Mouse (Mus musculus) CH12.LX (cell line): Measurements from ENCODE around the gene Matk. TPM values are rescaled to one million over a fixed set of nuclear protein-coding genes. Genes with fewer than 3 reads are reported as not detected.

Experiments
- DNase-seq: peaks from one replicate; pipeline ENCODE4 v3.0.0-alpha.2; 2013; ENCODE audit errors: extremely low read depth
- H3K27ac ChIP-seq: 2 replicates; pipeline ENCODE4 v1.5.1; 2012; ENCODE audit warnings: low read depth, mild to moderate bottlenecking, control low read depth, moderate library complexity; ENCODE audit not compliant: insufficient read depth
- H3K27me3 ChIP-seq: replicated peaks from 2 replicates; pipeline ENCODE3; 2012; ENCODE audit warnings: inconsistent platforms
- H3K36me3 ChIP-seq, 2 experiments: replicated peaks in 1 of 2; 2 replicates each; pipeline versions ENCODE3 to v1.6.1; 2012; ENCODE audit warnings: inconsistent platforms in 1 of 2, low read length in 1 of 2, mild to moderate bottlenecking in 1 of 2, mixed read lengths in 1 of 2, moderate library complexity in 1 of 2; ENCODE audit not compliant: control insufficient read depth in 1 of 2, insufficient read depth in 1 of 2
- H3K4me1 ChIP-seq, 2 experiments: 2 replicates each; pipeline ENCODE4 v1.6.1; 2012; ENCODE audit warnings: inconsistent platforms in 1 of 2, moderate library complexity in 1 of 2; ENCODE audit not compliant: insufficient read depth in 2 of 2, control insufficient read depth in 1 of 2
- H3K4me2 ChIP-seq: 2 replicates; pipeline ENCODE4 v1.6.1; 2012; ENCODE audit warnings: low read depth, mild to moderate bottlenecking, control low read depth; ENCODE audit not compliant: poor library complexity, insufficient read depth, severe bottlenecking
- H3K4me3 ChIP-seq, 3 experiments: fragments of 150-350 bp in 1 of 3; sonication (generic) in 1 of 3; replicated peaks in 1 of 3; 2 replicates each; pipeline versions ENCODE3 to v1.5.1; 2011 to 2012; ENCODE audit warnings: low read depth in 2 of 3, low read length in 2 of 3, mild to moderate bottlenecking in 2 of 3, moderate library complexity in 2 of 3, control low read depth in 1 of 3, improper control_type of control experiment in 1 of 3, inconsistent platforms in 1 of 3, mixed read lengths in 1 of 3; ENCODE audit not compliant: poor library complexity in 1 of 3
- H3K79me2 ChIP-seq: replicated peaks from 2 replicates; pipeline ENCODE4 v1.6.1; 2012; ENCODE audit warnings: mild to moderate bottlenecking, moderate library complexity; ENCODE audit not compliant: control insufficient read depth, poor library complexity, insufficient read depth, severe bottlenecking; ENCODE audit errors: extremely low read depth
- H3K9ac ChIP-seq: 2 replicates; pipeline ENCODE4 v1.6.1; 2012; ENCODE audit warnings: low read depth, mild to moderate bottlenecking, control low read depth, moderate library complexity; ENCODE audit not compliant: insufficient read depth
- H3K9me3 ChIP-seq: replicated peaks from 2 replicates; pipeline ENCODE3; 2012; ENCODE audit warnings: low read length, inconsistent platforms, mixed read lengths
- BHLHE40 ChIP-seq: IDR thresholded peaks from 2 replicates; pipeline ENCODE4 v1.6.1; 2011; ENCODE audit warnings: mild to moderate bottlenecking, low read depth, low read length, improper control_type of control experiment
- CHD1 ChIP-seq: IDR thresholded peaks from 2 replicates; pipeline ENCODE4 v1.6.1; 2012; ENCODE audit warnings: low read depth, low read length, improper control_type of control experiment, inconsistent platforms
- CTCF ChIP-seq, 2 experiments: IDR thresholded peaks in 1 of 2; conservative IDR thresholded peaks in 1 of 2; 2 replicates each; pipeline ENCODE4 v1.5.1; 2011 to 2012; ENCODE audit warnings: low read depth in 2 of 2, low read length in 2 of 2, improper control_type of control experiment in 1 of 2, inconsistent platforms in 1 of 2, mild to moderate bottlenecking in 1 of 2, moderate library complexity in 1 of 2
- EP300 ChIP-seq: IDR thresholded peaks from 2 replicates; pipeline ENCODE4 v1.6.1; 2011; ENCODE audit warnings: low read length, improper control_type of control experiment
- ETS1 ChIP-seq: conservative IDR thresholded peaks from 2 replicates; pipeline ENCODE4 v1.6.1; 2012; ENCODE audit warnings: low read depth, mild to moderate bottlenecking, inconsistent platforms, low read length, improper control_type of control experiment, moderate library complexity
- IRF4 ChIP-seq: IDR thresholded peaks from 2 replicates; pipeline ENCODE4 v1.6.1; 2014; ENCODE audit warnings: low read depth, mild to moderate bottlenecking, inconsistent platforms, low read length, improper control_type of control experiment
- JUN ChIP-seq: IDR thresholded peaks from 2 replicates; pipeline ENCODE4 v1.6.1; 2011; ENCODE audit warnings: low read depth, mild to moderate bottlenecking, low read length, improper control_type of control experiment, moderate library complexity; ENCODE audit not compliant: insufficient read depth
- MAX ChIP-seq: IDR thresholded peaks from 2 replicates; pipeline ENCODE4 v1.6.1; 2011; ENCODE audit warnings: low read length, improper control_type of control experiment
- MXI1 ChIP-seq: IDR thresholded peaks from 2 replicates; pipeline ENCODE4 v1.6.1; 2011; ENCODE audit warnings: mild to moderate bottlenecking, low read depth, low read length, improper control_type of control experiment
- NELFE ChIP-seq: IDR thresholded peaks from 2 replicates; pipeline ENCODE4 v1.6.1; 2011; ENCODE audit warnings: low read depth, low read length, improper control_type of control experiment
- PAX5 ChIP-seq: IDR thresholded peaks from 2 replicates; pipeline ENCODE4 v1.6.1; 2012; ENCODE audit warnings: low read length, inconsistent platforms, mixed read lengths
- POLR2A ChIP-seq: IDR thresholded peaks from 2 replicates; pipeline ENCODE4 v1.6.1; 2011; ENCODE audit warnings: low read depth, mild to moderate bottlenecking, improper control_type of control experiment, low read length
- RAD21 ChIP-seq: IDR thresholded peaks from 2 replicates; pipeline ENCODE4 v1.6.1; 2011; ENCODE audit warnings: low read depth, mild to moderate bottlenecking, low read length, improper control_type of control experiment, moderate library complexity
- TBP ChIP-seq: conservative IDR thresholded peaks from 2 replicates; pipeline ENCODE4 v1.6.1; 2011; ENCODE audit warnings: low read depth, low read length, improper control_type of control experiment
- USF2 ChIP-seq: conservative IDR thresholded peaks from 2 replicates; pipeline ENCODE4 v1.6.1; 2011; ENCODE audit warnings: low read depth, low read length, improper control_type of control experiment
- ZMIZ1 ChIP-seq: IDR thresholded peaks from 2 replicates; pipeline ENCODE4 v1.6.1; 2012; ENCODE audit warnings: low read depth, mild to moderate bottlenecking, inconsistent platforms, low read length, improper control_type of control experiment
- ZNF384 ChIP-seq: IDR thresholded peaks from 2 replicates; pipeline ENCODE4 v1.6.1; 2012; ENCODE audit warnings: low read depth, low read length, improper control_type of control experiment, inconsistent platforms
- dilution Hi-C: fragments of 300-500 bp; cut with MboI; formaldehyde crosslinking; loops from 2 replicates; pipeline ENCODE4 v1.14.3; 2020; ENCODE audit warnings: low sequenced_read_pairs; ENCODE audit not compliant: extremely low pct_unique_long_range_greater_than_20kb, extremely low pct_ligation_motif_present
- in situ Hi-C: fragments of 300-500 bp; cut with MboI; formaldehyde crosslinking; loops from 3 replicates; pipeline ENCODE4 v1.14.3; 2019; ENCODE audit warnings: low sequenced_read_pairs, low pct_ligation_motif_present, low pct_unique_long_range_greater_than_20kb, mixed read lengths
- polyA plus RNA-seq: library from polyadenylated mRNA; unstranded; fragments of >175 nt; gene quantifications from 2 replicates; pipeline ENCODE4 v1.2.1, GENCODE M21; 2012; ENCODE audit warnings: low read depth; ENCODE audit not compliant: insufficient read length
- total RNA-seq, 2 experiments: library from RNA; depleted of rRNA; stranded (reverse); fragments of 300-350 nt in 1 of 2; fragments of >200 nt in 1 of 2; gene quantifications; 2 replicates each; pipeline ENCODE4 v1.2.3; 2012 to 2014

Gene Matk
- total and polyA plus RNA-seq, 3 experiments = 2.5 to 5.2 (median 3.9) TPM

DNA sequence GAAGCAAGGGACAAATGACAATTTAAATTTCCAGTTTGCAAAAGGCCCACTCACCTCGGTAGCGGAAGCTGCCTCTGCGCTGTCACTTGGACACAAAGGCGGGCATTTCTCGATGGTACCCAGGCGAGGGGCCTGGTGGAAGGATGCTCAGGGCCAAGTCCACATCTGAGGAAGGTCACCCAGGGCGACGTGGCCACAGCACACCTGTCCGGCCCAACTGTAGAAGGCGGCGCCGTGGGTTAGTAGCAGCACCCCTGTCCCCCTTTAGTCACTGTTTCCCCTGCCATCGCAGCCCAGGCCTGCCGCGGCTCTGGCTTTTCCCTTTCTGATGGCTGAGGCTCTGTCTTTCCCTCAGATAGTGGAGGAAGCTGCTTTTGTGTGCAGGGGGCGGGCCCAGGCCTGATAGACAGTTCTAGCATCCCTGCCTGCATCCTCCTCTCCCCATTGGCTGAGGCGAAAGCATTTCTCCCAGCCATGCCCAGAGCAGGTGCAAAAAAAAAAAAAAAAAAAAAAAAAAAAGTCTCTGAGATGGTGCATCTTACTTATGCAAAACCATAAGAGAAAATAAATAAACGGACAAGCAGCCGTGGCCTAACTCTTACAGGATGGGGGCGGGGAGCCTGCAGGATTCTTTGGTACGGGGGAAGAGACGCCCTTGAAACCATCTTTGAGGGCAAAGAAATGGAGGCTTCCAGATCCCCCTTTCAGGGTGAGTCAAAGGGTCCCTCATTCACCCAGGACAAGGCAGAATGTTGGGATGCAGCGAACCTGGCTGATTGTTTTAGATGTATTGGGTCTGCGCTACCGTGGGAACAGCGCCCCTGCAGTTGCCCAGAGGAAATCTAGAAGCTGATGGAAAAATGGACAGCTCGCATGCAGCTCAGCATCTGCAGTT is 22.1 kb upstream of the Matk start, which contains the start of gene Atcay:
Gene Atcay, minus strand, starts transcription at position 396 of the 895 bp plus-strand sequence.
- Histone ChIP-seq H3K9ac (no peak within 1 kb of the TSS), H3K27me3 (peaks cover 16% of the 10 kb centered on the region), H3K36me3 (peaks cover 0 to 15% of the 10 kb centered on the region in 2 experiments), H3K9me3 (no peaks in the 10 kb centered on the region), H3K4me3 (no peak within 1 kb of the TSS), H3K4me1 (peaks cover 14 to 17% of the 10 kb centered on the region in 2 experiments), H3K27ac (no peak within 1 kb of the TSS), H3K4me2 (no peak within 1 kb of the TSS), H3K79me2 (no peaks in the 10 kb centered on the region)
- no peak for DNase-seq
- TF ChIP-seq ZNF384 = peak; percentile 51; the same call in 1 of the 2 replicates
- no peak for TF ChIP-seq EP300
- no peak for TF ChIP-seq POLR2A
- no peak for TF ChIP-seq NELFE
- peak in 1 of 2 experiments; percentile 15; a peak in 1 of 4 replicates for TF ChIP-seq CTCF (conservative IDR thresholded peaks at IDR 0.05 in 1 of 2, IDR thresholded peaks at IDR 0.05 in 1 of 2; ENCODE audit: low read depth in 2 of 2, low read length in 2 of 2)
- TF ChIP-seq ZMIZ1 = no peak
- no peak for TF ChIP-seq MXI1
- TF ChIP-seq PAX5 = no peak
- no peak for TF ChIP-seq ETS1
- no peak for TF ChIP-seq RAD21
- TF ChIP-seq BHLHE40 = no peak
- TF ChIP-seq TBP = no peak
- no peak for TF ChIP-seq CHD1
- TF ChIP-seq MAX = no peak
- no peak for TF ChIP-seq IRF4
- no peak for TF ChIP-seq USF2
- dilution Hi-C loops (no loop called here), in situ Hi-C loops (no loop called here)

DNA sequence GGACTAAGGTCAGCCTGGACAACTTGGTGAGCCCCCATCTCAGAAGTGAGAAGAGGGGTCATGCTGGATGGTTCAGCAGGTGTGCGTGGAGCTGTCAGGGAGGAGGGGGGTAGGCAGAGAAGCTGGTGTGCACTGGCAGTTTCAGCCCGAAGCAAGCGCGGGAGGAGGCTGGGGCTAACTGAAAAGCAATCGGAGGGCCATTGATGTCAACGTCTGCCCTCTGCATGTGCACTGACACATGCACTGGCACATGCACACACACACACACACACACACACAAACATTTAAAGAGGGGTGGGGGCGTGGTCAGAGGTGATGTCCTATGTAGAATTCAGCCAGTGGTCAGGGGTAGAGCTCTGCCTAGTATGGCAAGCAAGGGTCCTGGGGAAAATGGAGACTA is 21.3 kb upstream of the Matk start:
- in situ Hi-C loops = no loop called here
- no peaks in the 10 kb centered on the region for H3K9me3 ChIP-seq
- no peak overlapping the region for H3K4me3 ChIP-seq

More for the DNA sequence above, 21.3 kb upstream of the Matk start:
- Histone ChIP-seq H3K79me2 (no peaks in the 10 kb centered on the region), H3K4me1 (peaks cover 14 to 17% of the 10 kb centered on the region in 2 experiments), H3K27me3 (peaks cover 16% of the 10 kb centered on the region), H3K36me3 (peaks cover 0 to 21% of the 10 kb centered on the region in 2 experiments), H3K4me2 (no peak overlapping the region), H3K9ac (no peak overlapping the region), H3K27ac (no peak overlapping the region)
- TF ChIP-seq BHLHE40 (0 out of 2 replicates have a peak, but pooled peaks have one; percentile 4), JUN (no peak)
- dilution Hi-C loops = no loop called here
- no peak for DNase-seq
